Mouse (Mus musculus): ENCODE measurements around the gene Map3k5.

GRCm38 (mm10) chr10:20036846-20037245 lies 102.6 kb downstream of the Map3k5 start:
- TF ChIP-seq CTCF (IDR thresholded peaks at IDR 0.05) (no peak), EP300 (IDR thresholded peaks at IDR 0.05) (no peak)
